Mouse (Mus musculus) neutrophil, adult 83 days (primary cell): Measurements from ENCODE around the gene Pstpip1. TPM values are rescaled to one million over a fixed set of nuclear protein-coding genes. Genes with fewer than 3 reads are reported as not detected.

Experiments used
- total RNA-seq, 2 experiments: library from RNA; stranded (reverse); gene quantifications; one replicate each; pipeline ENCODE4 v1.2.4; 2023

The Pstpip1 gene
- 100 to 1,000 TPM; 282 to 319 TPM for total RNA-seq

DNA sequence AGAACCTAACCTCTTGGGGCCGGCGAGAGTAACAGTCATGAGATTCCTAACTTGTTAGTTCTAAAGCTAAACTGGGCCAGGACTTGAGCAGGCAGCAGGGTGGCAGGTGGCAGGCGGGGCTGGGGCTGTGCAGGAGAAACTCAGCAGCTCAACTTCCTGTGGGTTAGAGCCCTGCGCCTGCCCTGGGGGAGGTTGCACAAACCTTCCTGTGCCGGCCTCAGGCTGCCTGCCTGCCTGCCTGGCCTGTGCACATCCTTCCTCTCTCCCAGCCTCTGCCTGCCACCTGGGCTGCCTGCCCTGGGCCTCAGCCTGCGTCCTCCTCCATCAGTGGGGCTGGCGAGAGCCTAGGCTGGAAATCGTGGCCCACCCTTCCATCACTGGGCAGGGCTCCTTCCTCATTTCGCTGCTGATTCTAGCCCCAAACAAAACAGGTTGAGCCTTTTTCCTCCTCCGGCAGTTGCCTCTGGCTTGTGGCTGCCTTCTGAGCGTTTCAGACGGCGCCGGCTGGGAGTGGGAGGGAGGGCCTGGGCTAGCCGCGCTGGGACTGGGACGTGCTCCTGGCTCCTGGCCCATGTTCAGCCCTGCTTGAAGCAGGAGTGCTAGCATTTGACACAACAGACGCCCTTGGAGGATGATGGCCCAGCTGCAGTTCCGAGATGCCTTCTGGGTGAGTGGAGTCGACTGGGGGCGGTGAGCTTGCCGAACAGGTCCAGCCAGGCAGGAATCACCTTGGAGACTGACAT, at the start of gene Pstpip1:
TSS of gene Pstpip1 (plus strand) at position 185 of the 743 bp plus-strand sequence.

DNA sequence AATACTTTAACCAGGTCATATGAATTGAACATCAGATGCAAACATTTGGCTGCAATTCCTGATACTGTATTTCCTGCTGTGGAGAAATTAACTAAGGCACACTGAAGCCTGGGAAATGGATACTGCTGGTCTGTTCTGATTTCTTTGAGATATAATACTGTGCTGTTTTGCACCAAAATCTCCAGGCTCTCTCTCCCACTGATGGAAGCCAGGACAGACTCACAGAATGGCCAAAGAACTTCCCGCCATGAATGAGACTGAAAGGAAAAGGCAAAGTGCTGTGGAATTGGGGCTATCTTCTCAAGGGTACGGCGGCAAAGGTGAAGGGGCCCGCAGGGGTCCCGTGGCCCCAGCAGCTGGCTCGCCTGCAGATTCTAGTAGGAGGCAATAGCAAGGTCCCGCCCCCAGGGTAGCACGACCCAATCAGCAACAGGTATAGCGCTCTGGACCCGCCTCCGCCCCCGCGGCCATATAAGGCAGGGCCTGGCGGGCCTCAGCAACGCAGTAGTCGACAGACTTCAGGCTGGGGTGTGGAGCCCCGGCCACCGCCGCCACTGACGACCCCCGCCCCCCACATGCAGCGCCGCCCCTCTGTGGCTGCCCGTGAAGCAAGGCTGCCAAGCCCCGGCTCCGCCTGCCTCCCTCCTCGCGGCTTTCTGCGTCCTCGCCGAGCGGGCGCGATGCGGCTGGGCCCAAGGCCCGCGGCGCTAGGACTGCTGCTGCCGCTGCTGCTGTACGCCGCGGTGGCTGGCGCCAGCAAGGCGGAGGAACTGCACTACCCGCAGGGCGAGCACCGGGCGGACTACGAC, 48.2 kb upstream of the Pstpip1 start, which contains the start of gene Rcn2:
TSS of gene Rcn2 (plus strand) at position 474 of the 809 bp plus-strand sequence.

DNA sequence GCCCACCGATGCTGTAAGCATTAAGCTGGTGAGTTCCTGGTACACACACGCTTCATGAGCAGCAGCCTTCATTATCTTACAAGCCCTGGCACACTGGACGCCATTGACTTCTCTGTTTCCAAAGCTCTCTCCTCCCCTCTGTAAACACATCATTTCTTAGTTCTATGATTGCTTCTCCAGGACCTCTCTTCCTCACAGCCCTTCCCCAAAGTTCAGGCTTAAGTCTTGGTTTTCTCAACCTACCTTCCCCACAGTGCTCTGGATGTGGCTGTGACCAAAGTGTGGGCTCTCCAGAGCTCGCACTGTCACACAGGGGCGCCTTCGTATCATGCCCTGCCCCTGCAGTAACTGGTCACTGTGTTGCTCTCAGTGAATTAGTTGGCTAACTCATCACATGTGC, 75.6 kb downstream of the Pstpip1 start, which contains the start of gene Tspan3:
TSS of gene Tspan3 (minus strand) at position 101 of the 400 bp plus-strand sequence.

Other genes with a start within 250 kb of the Pstpip1 start
- 10 to 100 TPM; 22.1 to 25.3 TPM for gene Scaper, start 151.8 kb upstream of the Pstpip1 start, total RNA-seq
- not detected for gene 4930563M21Rik, start 79.4 kb upstream of the Pstpip1 start, total RNA-seq
- 10 to 100 TPM in 1 of 2 experiments, 1 to 10 TPM in 1; 8.3 to 10.1 TPM for gene Rcn2, start 48.1 kb upstream of the Pstpip1 start, total RNA-seq
- 1 to 10 TPM; 5.5 to 6.9 TPM for gene Tspan3, start 75.5 kb downstream of the Pstpip1 start, total RNA-seq